Mouse (Mus musculus): Measurements from ENCODE around the gene Gm6812. TPM values are rescaled to one million over a fixed set of nuclear protein-coding genes. Genes with fewer than 3 reads are reported as not detected.
"Not testable (repeated sequence)": the region's sequence is repeated elsewhere in the genome, so short reads cannot be mapped to it uniquely, and the experiment has no call there.

Gene Gm6812
- not detected in 2 replicates for polyA plus RNA-seq (2012; ENCODE audit: insufficient read depth, low replicate concordance)

GRCm38 (mm10) chrX:68892953-68893352 is at the start of gene Gm6812:
Gene Gm6812, minus strand, starts transcription at chrX:68893053.
- not testable (repeated sequence) for H3K4me3 ChIP-seq (replicated peaks); H3K36me3 ChIP-seq (replicated peaks; ENCODE audit: low read length); H3K4me1 ChIP-seq; H3K27me3 ChIP-seq (replicated peaks); H3K9me3 ChIP-seq

DNA sequence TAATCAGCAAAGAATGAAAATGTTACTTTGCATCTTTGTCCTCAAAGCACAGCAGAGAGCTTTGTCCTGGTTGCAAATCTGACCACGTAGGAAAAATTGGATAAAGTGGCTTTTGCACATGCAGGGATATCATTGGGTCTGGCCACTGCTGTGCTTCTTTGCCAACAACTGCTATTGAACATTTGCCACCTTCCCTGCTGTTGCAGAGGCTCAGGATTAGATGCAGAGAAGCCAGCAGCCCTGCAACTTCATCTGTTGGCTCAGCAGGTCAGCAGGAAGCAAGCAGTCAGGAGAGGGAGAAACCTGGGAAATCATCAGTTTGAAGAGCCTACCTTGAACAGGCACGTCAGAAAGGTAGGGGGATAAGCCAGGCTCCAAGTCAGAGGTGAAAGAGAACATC is 27.7 kb downstream of the Gm6812 start:
- TF ChIP-seq GATA1 (IDR thresholded peaks at IDR 0.05; ENCODE audit: borderline replicate concordance, low read length) (no peak), FLI1 (IDR thresholded peaks at IDR 0.05; ENCODE audit: low read length) (no peak)
- Histone ChIP-seq H3K36me3 (replicated peaks; ENCODE audit: low read length) (no peaks in the 10 kb centered on the region), H3K27me3 (replicated peaks) (peaks cover 7% of the 10 kb centered on the region)

More for the DNA sequence above, 27.7 kb downstream of the Gm6812 start:
- no peaks in the 10 kb centered on the region for H3K9me3 ChIP-seq
- H3K4me3 ChIP-seq (replicated peaks) = no peak overlapping the region
- no peaks in the 10 kb centered on the region for H3K4me1 ChIP-seq

Other genes starting within 250 kb of the Gm6812 start
- gene Fmr1, start 214.5 kb downstream of the Gm6812 start, polyA plus RNA-seq (2012; ENCODE audit: insufficient read depth, low replicate concordance) = 2.6 and 8.6 TPM in 2 replicates
- gene Fmr1nb, start 131.2 kb downstream of the Gm6812 start, polyA plus RNA-seq (2012; ENCODE audit: insufficient read depth, low replicate concordance) = not detected in 2 replicates
- gene Gm14698, start 72.0 kb downstream of the Gm6812 start, polyA plus RNA-seq (2012; ENCODE audit: insufficient read depth, low replicate concordance) = 0.47 TPM in 1 of 2 replicates, not detected in the other